Mouse (Mus musculus): ENCODE data around the gene Gstt3. TPM values are rescaled to one million over a fixed set of nuclear protein-coding genes. Genes with fewer than 3 reads are reported as not detected.

The Gstt3 gene
- 10 to 100 TPM; 16.9 to 28.9 TPM for total RNA-seq (2021)
- 14.6 and 17.2 TPM in 2 replicates for polyA plus RNA-seq (2012; rRNA removed)
- long read RNA-seq, transcript Gstt3-201 (5 exons, 1,880 nt): major isoform, 18 of 21 reads
- long read RNA-seq, partial matches to known transcripts: 1 of 21 reads
- long read RNA-seq, other reads (novel, unspliced or antisense): 2 of 21 reads

DNA sequence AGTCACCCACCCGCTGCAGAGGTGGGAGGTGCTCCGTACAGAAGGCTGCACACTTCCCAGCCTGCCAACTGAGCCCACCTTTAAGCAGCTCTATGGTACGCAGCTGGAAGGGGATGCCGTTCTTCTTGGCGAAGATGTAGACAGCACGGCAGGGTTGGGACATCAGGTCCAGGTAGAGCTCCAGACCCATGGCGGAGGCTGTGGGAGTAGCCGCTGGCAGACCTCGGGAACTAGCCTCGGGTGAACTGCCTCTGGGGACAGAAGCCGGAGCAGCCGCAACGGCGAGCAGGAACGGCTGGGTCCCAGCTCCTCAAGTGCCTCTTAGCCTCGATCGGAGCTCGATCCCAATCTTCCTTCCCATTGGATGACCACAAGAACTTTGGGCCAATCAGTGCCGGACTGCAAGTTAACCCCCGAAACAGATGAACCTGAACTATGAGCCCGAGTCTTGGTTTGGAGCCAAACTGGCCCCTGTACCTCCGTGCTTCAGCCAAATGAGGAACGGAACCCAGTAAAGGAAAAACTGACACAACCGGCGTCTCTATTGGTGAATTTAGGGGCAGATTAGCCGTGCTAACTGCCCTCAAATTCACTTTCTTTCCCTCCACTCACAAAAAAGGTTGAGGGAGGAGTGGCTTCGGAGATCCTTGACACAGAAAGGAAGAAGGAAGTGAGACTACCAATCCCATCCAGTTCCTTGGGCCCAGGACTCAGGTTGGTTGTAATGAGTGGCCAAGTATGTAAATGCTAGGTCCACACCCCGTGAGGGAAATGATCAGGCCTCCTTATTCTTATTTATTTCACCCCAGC is at the start of gene Gstt3, which contains the start of gene Gm20441:
TSS of gene Gstt3 (minus strand) at position 646 of the 810 bp plus-strand sequence.
TSS of gene Gm20441 (minus strand) at position 186 of the 810 bp plus-strand sequence.
- peak; percentile 85 for DNase-seq

DNA sequence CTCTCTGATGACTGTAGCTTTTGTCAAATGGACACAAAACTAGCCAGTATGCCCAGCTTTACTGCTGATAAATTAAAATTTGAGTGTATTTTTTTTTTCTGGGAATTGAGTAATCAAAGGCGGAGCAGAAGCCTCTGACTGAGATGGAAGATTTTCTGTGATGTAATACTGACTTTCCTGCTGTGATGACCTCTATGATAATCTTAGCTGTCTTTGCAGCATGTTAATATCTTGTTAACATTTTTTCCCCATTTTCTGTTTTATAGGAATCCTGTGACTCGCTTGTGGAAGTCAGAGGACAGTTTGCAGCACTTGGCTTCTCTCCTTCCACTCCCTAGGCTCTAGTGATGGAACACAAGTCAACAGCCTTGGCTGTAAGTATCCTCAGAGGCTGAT is 49.1 kb upstream of the Gstt3 start:
- no peak for DNase-seq

DNA sequence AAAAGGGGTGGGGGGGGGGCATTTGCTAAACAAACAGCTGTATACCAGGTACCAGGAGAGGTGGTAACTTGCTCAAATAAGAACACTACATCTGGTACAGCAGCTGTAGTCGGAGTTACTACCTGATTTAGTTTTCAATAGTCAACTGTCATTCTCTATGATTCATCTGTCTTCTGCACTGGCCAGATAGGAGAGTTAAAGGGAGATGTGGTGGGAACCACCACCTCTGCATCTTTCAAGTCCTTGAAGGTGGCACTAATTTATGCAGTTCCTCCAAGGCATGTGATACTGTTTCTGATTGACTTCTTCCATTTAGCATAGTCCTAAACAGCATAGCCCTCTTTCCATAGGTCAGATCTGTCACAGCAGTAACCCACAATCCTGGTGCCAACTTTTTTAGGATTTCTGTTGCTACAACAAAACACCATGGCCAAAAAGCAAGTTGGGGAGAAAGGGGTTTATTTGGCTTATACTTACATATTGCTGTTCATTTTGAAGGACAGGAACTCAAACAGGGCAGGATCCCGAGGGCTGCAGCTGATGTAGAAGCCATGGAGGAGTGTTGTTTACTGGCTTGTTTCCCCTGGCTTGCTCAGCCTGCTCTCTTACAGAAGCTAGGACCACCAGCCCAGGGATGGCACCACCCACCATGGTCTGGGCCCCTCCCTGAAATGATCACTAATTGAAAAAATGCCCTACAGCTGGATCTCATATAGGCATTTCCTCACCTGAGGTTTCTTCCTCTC is 48.5 kb upstream of the Gstt3 start:
- no peak for DNase-seq

DNA sequence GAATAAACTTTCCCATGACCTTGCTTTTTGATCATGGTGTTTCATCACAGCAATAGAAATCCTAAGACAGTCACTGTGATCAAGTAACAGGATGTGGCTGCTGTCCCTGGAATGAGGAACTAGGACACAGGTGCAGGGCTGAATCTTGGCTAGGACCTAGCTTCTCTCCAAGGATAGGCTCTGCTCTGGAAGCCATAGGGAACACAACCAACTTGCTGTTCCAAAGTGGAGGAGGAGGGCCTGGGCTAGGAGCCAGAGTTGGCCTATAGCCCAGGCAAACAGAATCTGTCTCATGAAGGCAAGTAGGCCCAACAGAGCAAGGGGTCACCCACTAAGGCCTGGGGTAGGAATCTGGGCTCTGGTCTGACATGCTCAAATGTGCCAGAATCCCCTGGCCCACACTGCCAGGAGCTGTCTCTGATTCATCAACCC is 47.3 kb upstream of the Gstt3 start:
- DNase-seq: peak; percentile 62

DNA sequence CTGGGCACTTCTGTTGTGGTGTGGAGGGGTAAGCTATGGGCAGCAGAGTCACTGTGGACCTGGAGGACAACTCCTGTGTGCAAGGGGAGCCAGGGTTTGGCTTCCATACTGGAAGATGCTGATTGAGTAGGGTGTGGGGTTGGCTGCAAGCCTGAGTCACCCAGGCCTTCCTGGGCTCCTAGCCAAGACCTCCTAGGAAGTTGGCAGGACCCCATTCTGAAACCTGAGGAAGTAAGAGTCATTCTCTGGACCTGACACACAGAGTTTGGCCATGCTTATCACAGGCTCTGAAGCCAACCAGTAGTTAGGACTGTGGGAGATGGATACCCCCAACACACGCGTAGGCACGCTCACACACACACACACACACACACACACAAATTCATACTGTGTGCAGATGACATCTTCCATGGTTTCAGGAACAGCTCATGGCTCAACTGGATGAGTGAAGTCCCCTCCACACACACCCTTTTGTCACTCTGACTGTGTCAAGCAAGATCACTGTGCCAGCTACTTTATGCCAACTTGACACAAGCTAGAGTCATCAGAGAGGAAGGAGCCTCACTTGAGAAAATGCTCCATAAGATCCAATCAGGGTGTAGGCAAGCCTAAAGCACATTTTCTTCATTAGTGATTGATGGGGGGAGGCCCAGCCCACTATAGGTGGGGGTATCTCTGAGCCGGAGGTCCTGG is 46.6 kb upstream of the Gstt3 start:
- peak; percentile 81 for DNase-seq

DNA sequence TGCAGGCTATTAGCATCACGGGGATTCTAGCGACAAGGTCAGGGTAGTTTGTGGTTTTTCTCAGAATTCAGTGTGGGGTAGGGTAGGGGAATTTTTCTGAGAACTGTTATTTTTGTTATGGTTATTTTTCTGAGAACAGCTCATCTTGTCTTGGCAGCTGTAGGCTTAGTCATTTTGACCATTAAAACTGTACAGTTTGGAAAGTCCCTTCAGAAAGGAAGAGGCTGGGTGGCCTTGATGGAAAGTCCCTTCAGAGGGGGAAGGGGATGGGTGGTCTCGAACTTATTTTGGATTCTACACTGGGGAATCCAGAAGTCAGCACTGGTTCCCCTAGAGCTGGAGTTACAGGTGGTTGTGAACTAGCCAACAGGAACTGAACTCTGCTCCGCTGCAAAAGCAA is 43.3 kb upstream of the Gstt3 start:
- DNase-seq: no peak

DNA sequence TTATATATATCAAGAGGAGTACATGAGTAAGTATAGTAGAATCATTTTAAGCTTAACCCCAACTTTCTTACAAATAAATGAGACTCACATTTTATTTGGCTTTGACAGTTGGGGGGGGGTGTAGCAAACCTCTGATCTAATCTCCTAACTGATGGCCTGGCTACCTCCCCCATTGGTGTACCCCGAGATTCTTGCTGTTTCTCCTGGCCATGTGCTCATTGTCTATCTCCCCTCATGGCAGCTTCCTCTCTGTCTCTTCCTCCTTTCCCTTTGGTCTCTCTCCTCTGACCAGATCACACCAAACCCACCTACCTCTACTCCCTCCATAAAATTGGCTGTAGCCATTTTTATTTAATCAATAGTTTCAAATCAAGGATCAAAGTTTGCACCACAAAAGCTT is 42.6 kb upstream of the Gstt3 start:
- DNase-seq: no peak

DNA sequence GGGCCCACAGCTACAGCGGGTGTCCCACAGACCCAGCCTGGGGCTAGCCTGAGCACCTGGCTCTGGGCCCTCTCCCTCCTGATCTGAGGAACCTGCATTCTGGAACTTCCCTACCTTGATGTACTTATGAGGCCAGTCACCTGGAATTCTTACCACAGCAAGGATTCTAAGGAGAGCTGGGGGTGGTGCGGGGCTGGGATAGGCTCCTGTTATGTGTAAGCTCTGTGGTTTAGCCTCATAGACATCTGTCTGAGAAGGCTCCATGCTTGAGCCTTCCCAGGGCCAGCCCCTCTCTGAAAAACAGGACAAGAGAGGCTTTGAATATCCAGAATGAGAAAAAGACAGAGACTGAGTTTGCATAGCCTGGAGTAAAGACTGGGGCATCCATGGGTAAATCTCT is 41.2 kb upstream of the Gstt3 start, which contains the start of gene Gstt4:
TSS of gene Gstt4 (minus strand) at position 101 of the 400 bp plus-strand sequence.
- no peak for DNase-seq

DNA sequence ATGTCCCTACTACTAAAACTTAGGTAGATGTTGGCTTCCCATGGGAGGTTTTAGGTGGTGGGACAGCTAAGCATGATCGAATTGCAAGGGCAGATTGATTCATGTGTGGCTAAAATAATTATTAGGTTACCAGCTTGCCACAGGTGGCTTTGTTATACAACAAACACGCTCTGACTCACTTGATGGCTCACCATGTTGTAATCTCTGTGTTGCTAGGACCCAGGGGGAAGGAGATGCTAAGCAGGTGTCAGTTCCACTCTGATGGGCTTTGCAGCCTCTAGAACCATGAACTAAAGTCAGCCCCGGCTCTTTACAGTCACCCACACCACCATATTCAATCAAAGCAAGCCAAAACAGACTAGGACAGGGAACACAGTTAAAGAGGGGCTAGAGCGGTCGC is 38.7 kb upstream of the Gstt3 start:
- DNase-seq: no peak

DNA sequence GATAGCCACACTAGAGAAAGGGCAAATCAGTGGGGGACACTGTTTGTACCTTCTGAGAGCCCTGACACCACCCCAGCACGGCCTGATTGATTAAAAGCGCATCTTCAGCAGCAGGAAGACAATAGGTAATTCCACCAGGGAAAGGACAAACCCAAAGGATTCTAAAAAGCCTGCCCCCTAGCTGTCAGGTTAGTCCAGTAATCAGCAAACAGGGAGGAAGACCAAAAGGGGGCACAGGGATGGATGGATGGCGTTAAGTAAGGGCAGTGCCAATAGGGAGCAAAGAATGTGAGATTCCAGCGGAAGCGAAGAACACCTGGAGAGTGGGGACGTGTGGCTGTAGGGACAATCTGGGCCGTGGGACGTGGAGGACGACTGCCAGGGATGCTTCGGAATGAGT is 37.4 kb upstream of the Gstt3 start:
- DNase-seq: no peak

DNA sequence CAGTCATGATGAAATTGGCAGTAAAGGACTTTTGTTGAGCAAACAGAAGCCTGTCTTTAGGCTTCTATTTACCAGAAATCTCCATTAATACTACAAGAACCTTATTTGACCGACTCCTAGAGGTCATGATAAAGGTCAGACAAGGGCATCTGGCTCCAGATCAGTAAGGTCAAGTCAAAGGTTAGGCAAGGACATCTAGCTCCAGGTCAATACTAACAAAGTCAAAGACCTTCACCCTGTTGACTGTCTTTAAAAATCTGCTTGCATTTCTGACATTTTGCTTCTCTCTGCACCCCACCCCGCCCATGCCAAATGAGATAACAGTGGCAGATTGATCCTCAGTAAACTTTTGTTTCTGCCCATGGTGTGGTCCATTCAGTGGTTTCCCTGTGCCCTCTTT is 23.0 kb upstream of the Gstt3 start:
- no peak for DNase-seq

DNA sequence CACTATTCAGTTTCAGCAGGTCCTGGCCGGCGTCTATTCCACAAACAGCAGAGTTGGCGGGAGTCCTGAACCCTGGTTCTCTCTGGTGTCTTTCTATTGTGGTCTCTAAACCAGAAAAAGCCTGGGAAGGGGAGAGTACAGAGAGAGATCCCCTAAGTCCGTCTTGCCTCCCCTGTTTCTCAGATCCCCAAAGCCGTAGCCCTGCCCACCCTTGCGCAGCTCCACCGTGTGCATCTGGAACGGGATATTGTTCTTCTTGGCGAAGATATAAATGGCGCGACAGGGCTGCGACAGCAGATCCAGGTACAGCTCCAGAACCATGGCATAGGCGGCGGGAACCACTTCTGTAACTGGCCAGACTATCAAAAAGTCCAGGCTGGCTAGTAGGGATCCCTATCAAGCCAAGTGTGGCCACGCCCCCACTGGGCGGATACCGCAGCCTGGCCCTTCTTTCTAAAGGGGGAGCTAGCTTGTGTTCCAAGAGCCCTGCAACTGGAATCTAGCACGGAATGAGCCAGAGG is 17.0 kb upstream of the Gstt3 start, which contains the start of gene Gstt1:
TSS of gene Gstt1 (minus strand) at position 409 of the 521 bp plus-strand sequence.
- DNase-seq: peak; percentile 78

DNA sequence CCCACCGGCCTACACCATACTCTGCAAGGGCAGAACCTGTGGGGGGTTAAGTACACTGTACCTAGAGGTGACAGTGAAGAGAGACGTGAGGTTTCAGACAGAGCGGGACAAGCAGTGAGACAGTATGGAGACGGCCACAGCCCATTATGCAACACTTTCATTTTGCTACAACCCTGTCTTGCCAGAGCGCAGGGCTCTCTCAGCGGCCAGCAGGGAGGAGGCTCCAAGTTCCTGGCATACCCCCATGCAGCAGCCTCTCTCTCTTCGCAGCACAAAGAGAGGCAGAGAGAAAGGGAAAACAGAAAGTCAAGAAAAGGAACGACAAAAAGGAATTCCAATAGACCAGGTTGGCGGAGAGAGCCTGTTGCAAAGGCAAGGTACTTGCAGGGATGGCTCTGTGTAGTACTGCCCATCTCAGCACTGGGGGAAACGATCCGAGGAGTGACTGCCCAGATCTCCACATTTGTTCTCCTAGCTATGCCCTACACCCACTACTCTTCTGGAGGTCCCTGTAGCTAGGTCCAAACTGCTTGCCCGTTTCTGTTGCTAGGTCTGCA is 16.5 kb upstream of the Gstt3 start:
- DNase-seq: peak; percentile 72

DNA sequence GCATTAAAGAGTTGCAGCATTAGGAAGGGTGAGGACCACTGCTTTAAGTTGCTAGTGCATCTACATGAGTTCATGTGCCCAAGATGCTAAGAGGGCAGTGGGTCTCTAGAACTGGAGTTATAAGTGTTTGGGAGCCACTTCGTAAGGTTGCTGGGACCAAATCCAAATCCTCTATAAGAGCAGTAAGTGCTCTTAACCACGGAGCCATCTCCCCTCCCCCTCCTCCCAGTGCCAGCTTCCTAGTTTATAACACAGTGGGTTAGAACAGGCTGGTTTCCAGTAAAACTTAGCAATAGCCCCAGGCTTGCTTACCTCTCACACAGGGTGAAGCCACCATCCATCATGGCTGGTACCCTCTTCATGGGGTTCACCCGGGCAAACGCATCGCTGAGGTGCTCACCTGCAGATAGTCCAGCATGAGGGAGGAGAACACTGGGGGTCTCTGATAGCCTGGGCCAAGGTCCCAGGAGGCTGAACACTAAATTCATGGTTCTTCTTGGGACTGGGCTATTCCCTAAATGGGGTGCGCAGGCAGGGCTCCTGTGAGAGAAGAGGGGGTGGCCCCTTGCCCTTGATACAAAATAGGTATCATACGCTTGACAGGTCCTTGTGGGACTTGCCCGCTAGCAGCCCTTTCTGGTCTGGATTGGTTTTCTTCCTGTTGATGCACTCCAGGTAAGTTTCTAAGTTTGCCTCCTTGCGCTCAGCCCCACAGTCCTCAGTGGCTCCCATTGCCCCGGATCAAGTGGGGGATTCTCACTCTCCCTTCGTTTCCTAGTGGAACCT is 15.7 kb upstream of the Gstt3 start:
- DNase-seq: no peak

DNA sequence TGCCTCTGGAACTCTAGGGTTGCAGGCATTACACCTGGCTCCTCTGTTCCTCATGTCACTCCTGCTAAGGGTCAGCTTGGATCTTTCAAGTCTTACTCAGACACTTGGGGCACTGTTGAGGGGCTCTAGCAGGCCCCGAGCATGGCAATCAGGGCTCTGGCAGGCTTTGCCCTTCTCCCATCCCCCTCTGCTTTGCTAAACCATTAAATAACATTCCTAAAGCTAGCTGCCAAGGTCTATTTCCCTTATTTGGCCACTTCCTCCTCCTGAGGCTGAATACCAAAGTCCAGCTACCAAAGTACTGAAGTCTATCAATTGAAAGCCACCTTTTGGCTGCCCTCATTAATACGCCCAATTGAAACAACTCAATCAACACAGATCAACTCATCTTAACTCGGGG is 13.7 kb upstream of the Gstt3 start:
- DNase-seq: peak; percentile 51

DNA sequence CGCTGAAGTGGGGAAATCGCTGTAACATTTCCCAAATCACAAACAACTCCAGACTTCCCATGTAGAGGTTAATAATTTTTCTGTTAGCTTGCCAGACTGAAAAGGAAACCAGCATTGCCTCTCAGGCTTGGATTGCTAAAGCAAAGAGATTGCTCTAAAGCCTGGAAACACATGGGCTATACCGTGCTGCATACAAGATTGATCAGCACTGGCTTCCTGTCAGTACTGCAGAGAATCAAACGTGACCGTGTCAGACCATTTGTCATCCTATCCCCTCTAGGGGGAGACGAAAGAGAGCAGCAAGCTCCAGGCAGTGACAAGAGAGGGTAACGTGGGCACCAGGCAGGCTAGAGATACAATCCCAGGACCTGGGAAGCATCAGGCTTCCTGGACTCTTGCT is 9.6 kb upstream of the Gstt3 start:
- DNase-seq: no peak

DNA sequence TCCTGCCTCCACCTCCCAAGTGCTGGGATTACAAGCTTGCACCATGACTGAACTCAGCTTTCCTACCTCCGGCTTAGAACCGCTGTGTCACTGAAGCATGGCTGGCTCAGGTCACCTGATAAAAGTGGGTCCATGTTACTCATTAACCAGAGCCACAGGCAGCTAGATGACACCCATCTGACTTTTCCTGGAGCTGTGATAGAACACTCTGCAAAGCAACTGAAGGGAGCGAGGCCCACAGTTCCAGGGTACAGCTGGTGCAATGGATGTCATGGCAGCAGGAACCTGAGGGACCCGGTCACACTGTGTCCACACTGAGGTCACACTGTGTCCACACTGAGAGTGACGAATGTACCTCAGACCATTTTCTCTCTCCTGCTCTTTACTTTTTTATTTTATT is 8.6 kb upstream of the Gstt3 start:
- no peak for DNase-seq

DNA sequence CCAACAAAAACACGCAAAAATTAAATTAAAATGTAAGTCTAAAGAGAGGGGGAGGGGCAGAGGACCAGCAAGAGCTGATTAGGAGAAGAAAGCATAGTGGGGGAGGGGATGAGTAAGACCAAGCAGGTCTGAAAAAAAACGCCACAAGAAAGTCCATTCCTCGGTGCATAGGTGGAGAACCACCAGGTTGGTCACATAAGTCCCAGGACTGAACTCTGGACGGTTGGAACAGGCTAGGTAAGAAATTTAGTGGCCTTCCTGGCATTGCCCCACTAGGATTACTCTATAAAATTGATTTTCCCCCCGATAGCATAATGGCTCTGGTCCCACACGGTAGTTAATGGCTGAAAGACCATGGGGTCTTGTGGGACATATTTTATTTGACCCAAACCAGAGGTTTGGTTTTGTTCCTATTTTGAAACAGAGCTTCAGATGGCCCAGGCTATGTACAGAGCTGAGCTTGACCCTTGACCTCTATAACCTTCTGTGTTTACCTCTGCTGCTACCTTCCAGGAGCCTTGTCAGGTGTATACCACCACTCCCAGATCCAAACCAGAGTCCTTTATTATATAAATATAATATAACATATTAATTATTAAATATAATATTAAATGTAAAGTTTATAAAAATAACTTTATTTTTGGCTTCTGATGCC is 8.0 kb upstream of the Gstt3 start:
- no peak for DNase-seq

DNA sequence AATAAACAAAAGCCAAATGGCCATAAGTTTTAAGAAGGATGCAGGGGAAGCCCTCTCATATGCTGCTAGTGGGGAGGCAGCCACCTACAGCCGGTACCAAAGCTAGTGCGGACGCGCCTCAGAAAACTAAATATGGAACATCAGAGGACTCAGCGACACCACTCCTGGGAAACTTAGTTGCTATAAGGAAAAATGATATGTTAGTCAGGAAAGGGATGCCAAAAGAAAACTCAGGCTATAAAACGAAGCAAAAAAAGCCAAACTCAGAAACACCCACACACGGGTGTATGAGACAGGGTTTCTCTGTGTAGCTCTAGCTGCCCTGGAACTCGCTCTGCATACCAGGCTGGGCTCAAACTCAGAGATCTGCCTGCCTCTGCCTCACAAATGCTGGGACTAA is 7.1 kb upstream of the Gstt3 start:
- DNase-seq: no peak

DNA sequence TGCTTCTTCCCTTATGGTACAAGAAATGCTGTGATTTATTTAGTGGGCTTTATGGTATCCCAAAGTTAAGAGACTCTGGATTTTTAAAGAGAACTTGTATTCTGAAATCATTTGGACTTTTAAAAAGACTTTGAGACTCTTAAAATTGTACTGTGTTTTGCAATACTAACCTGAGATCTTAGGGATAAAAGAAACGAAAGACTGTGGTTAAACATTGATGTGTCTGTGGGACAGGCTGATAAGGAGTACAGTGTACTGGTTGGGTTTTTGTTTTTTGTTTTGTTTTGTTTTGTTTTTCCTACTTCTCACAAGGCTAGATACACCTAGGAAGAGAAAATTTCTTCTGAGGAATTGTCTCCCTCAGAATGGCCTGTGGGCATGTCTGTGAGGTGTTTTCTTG is 4.2 kb upstream of the Gstt3 start:
- DNase-seq: no peak
